Mouse (Mus musculus) A20 (cell line): ENCODE measurements at regions not wholly inside any gene's neighbourhood (a gene's known extent, or its start where the extent isn't known, plus 50 kb on each side); places are given as distances from the start of the nearest gene placed in this dataset.
A peak's percentile ranks its signal among the peaks of the same experiment; 100 is the strongest.

Source experiments
- DNase-seq: peaks from one replicate; pipeline ENCODE4 v3.0.0-alpha.2; 2011; ENCODE audit warnings: low read depth, low spot score

DNA sequence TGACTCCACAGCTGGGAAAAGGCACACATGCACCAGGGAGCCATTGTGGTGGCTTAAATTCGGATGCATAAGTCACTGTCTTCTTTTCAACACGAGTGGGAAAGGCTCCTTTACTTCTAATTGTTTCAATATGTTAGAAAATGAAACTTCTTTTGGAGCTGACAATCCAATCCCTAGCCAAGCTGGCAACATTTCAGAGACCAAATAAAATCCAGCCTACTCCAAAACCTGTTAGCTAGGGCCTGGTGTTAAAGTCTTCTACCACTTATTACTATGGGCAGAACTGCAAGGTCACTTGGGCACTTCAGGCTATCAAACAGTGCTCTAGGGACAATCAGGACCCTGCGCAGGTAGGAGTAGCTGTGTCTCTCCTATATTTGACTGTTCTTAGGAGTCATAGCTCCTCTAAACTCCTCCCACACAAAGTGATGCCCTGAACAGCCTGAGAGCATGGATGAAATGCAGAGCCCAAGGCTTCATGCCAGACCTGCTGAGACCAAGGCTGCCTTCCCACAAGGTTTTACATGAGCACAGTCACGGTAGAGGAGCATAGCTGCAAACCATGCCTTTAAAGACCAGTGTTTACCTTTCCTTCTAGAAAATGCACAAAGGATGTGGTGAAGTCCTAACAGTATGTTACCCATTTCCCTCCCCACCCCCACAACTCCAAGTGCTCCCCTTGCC lies 67.4 kb upstream of the Spdye4c start:
- DNase-seq: no peak

- no peak for DNase-seq
Measured at GRCm38 (mm10) chr2:128526100-128526499, 64.9 kb upstream of the Spdye4c start.

DNA sequence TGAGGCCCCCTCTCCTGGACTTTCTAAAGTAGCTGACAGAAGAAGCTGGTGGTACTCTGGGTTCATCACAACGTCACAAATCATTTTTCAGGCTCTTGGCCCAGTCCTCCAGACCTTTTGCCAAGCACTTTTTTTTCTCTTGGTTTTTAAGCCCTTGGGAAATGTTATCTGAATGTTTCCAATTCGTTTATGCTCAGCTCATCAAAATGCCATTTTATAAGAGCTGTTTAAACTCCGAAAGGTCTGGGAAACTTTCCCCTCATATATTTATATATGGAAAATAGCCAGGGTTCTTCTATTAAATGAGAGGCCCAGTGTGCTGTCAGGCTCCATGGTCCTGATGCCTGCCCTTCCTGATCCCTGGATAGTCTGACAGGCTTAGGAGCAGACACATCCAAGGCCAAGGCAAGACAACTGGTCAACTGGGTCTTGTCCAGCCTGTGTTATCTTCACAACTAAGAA lies 64.1 kb upstream of the Spdye4c start:
- DNase-seq: no peak

DNA sequence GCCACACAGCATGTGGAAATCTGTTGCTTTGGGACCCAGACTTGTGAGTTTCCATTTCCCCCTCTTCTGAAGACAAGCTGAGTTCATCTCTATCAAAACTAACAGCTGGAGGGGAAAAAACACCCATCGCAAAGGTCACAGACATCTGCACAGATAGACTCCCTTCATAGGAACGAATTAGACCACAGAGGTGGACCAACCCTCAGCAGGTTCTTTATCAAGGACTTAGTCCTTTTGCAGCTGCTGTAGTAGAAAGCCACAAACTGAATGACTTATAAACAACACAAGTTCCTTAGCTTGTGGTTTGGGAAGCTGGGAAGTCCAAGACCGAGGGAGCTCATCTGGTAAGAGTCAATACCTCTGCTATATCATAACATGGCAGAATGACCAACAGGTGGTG lies 54.7 kb upstream of the Spdye4c start:
- peak; percentile 24 for DNase-seq

- DNase-seq: no peak
Measured at GRCm38 (mm10) chr2:128537425-128537824, 53.6 kb upstream of the Spdye4c start.

- DNase-seq: no peak
Measured at GRCm38 (mm10) chr2:128538736-128539135, 52.3 kb upstream of the Spdye4c start.
